Mouse (Mus musculus) liver, embryonic 13.5 days (tissue): ENCODE data around the gene Vasn. TPM values are rescaled to one million over a fixed set of nuclear protein-coding genes. Genes with fewer than 3 reads are reported as not detected.
A peak's percentile ranks its signal among the peaks of the same experiment; 100 is the strongest.

ENCODE experiments used
- ATAC-seq: fragments of 200-750 bp; cut with Nextera tagmentation; 2 replicates; pipeline ENCODE4 v1.8.0; 2017; ENCODE audit warnings: low read depth, mild to moderate bottlenecking, moderate number of reproducible peaks, moderate library complexity
- DNase-seq: peaks from one replicate; pipeline ENCODE4 v3.0.0; 2022
- H3K27ac ChIP-seq: fragments of 300-500 bp; sonication (generic); 2 replicates; pipeline ENCODE4 v1.5.1; 2015; ENCODE audit warnings: moderate library complexity, mild to moderate bottlenecking, inconsistent platforms
- H3K27me3 ChIP-seq: fragments of 300-500 bp; sonication (generic); 2 replicates; pipeline ENCODE4 v1.6.1; 2015; ENCODE audit warnings: mild to moderate bottlenecking, inconsistent platforms
- H3K36me3 ChIP-seq: fragments of 300-500 bp; sonication (generic); 2 replicates; pipeline ENCODE4 v1.6.1; 2015; ENCODE audit warnings: mild to moderate bottlenecking, inconsistent platforms
- H3K4me1 ChIP-seq: fragments of 300-500 bp; sonication (generic); replicated peaks from 2 replicates; pipeline ENCODE4 v1.6.1; 2015; ENCODE audit warnings: inconsistent platforms
- H3K4me2 ChIP-seq: fragments of 300-500 bp; sonication (generic); 2 replicates; pipeline ENCODE4 v1.6.1; 2015; ENCODE audit warnings: inconsistent platforms, mild to moderate bottlenecking, moderate library complexity
- H3K4me3 ChIP-seq: fragments of 300-500 bp; sonication (generic); replicated peaks from 2 replicates; pipeline ENCODE4 v1.5.1; 2015; ENCODE audit warnings: mild to moderate bottlenecking, inconsistent platforms
- H3K9ac ChIP-seq: fragments of 300-500 bp; sonication (generic); 2 replicates; pipeline ENCODE4 v1.6.1; 2015; ENCODE audit warnings: mild to moderate bottlenecking, inconsistent platforms
- H3K9me3 ChIP-seq: fragments of 300-500 bp; sonication (generic); replicated peaks from 2 replicates; pipeline ENCODE4 v1.6.1; 2016; ENCODE audit warnings: inconsistent platforms
- WGBS: fragments of 180-500 bp; shearing (Covaris S2); methylation state at CpG from one replicate; pipeline ENCODE4 v1.1.7; 2015; ENCODE audit not compliant: insufficient replicate concordance; 5-methylcytosine and 5-hydroxymethylcytosine counted together
- polyA plus RNA-seq: library from polyadenylated mRNA; unstranded; fragments of >200 nt; fragmentation: Nextera tagmentation; extraction: Ambion mirVana; gene quantifications from 2 replicates; pipeline ENCODE4 v1.2.1, GENCODE M21; 2015

Vasn gene
- polyA plus RNA-seq, 1 experiment from 2014 or later: 2.9 TPM

- Histone ChIP-seq H3K36me3 (peaks cover 22% of the 10 kb centered on the region), H3K27ac (no peak overlapping the region), H3K4me2 (no peak overlapping the region), H3K4me3 (no peak overlapping the region), H3K9me3 (no peaks in the 10 kb centered on the region), H3K4me1 (peaks cover 16% of the 10 kb centered on the region), H3K27me3 (no peaks in the 10 kb centered on the region), H3K9ac (no peak overlapping the region)
- whole genome bisulfite sequencing: 51% methylated on average over 7 of the region's 7 CpGs
- ATAC-seq (no peak), DNase-seq (no peak)
These were observed 7.7 kb upstream of the Vasn start for GRCm38 (mm10) chr16:4632050-4632449.

- no peak for ATAC-seq
- no peaks in the 10 kb centered on the region for H3K9me3 ChIP-seq
- H3K4me2 ChIP-seq: no peak overlapping the region
- H3K36me3 ChIP-seq: peaks cover 20% of the 10 kb centered on the region
- 93% methylated on average over 3 of the region's 3 CpGs for WGBS
- no peaks in the 10 kb centered on the region for H3K27me3 ChIP-seq
- DNase-seq: no peak
- no peak overlapping the region for H3K9ac ChIP-seq
- H3K27ac ChIP-seq: no peak overlapping the region
- peaks cover 16% of the 10 kb centered on the region for H3K4me1 ChIP-seq
- H3K4me3 ChIP-seq: no peak overlapping the region
These were observed 6.1 kb upstream of the Vasn start for GRCm38 (mm10) chr16:4633661-4634060.

GRCm38 (mm10) chr16:4634681-4635080 is 5.1 kb upstream of the Vasn start:
- H3K4me1 ChIP-seq: peaks cover 25% of the 10 kb centered on the region
- no peak for DNase-seq
- WGBS: 76% methylated on average over 9 of the region's 9 CpGs
- no peaks in the 10 kb centered on the region for H3K9me3 ChIP-seq
- no peak overlapping the region for H3K4me3 ChIP-seq
- H3K36me3 ChIP-seq: peaks cover 19% of the 10 kb centered on the region
- no peak overlapping the region for H3K9ac ChIP-seq
- ATAC-seq: no peak
- no peak overlapping the region for H3K27ac ChIP-seq
- no peaks in the 10 kb centered on the region for H3K27me3 ChIP-seq
- no peak overlapping the region for H3K4me2 ChIP-seq

GRCm38 (mm10) chr16:4635760-4636159 is 4.0 kb upstream of the Vasn start:
- ATAC-seq: no peak
- no peaks in the 10 kb centered on the region for H3K27me3 ChIP-seq
- no peaks in the 10 kb centered on the region for H3K9me3 ChIP-seq
- H3K4me1 ChIP-seq: peaks cover 35% of the 10 kb centered on the region
- 82% methylated on average over 4 of the region's 4 CpGs for WGBS
- H3K36me3 ChIP-seq: peaks cover 19% of the 10 kb centered on the region
- H3K9ac ChIP-seq: no peak overlapping the region
- no peak overlapping the region for H3K4me2 ChIP-seq
- DNase-seq: no peak
- H3K27ac ChIP-seq: no peak overlapping the region
- no peak overlapping the region for H3K4me3 ChIP-seq

- no peak overlapping the region for H3K9ac ChIP-seq
- H3K27ac ChIP-seq: no peak overlapping the region
- H3K36me3 ChIP-seq: peaks cover 15% of the 10 kb centered on the region
- WGBS: 63% methylated on average over 3 of the region's 3 CpGs
- peaks cover 61% of the 10 kb centered on the region for H3K4me1 ChIP-seq
- no peak overlapping the region for H3K4me2 ChIP-seq
- no peak overlapping the region for H3K4me3 ChIP-seq
- no peak for DNase-seq
- ATAC-seq: no peak
- H3K27me3 ChIP-seq: no peaks in the 10 kb centered on the region
- H3K9me3 ChIP-seq: no peaks in the 10 kb centered on the region
These were observed 800 bp upstream of the Vasn start for GRCm38 (mm10) chr16:4638891-4639390.

GRCm38 (mm10) chr16:4640267-4641005 is 695 bp downstream of the Vasn start:
- peak; percentile 19 for ATAC-seq
- peaks cover 61% of the 10 kb centered on the region for H3K4me1 ChIP-seq
- no peaks in the 10 kb centered on the region for H3K9me3 ChIP-seq
- no peak for DNase-seq
- WGBS: 11% methylated on average over 17 of the region's 17 CpGs
- peaks cover 11% of the 10 kb centered on the region; the same call in 1 of the 2 replicates for H3K36me3 ChIP-seq
- peak overlapping the region; percentile 76 for H3K27ac ChIP-seq
- H3K4me3 ChIP-seq: peak overlapping the region; percentile 66
- no peaks in the 10 kb centered on the region for H3K27me3 ChIP-seq
- peak overlapping the region; percentile 95 for H3K4me2 ChIP-seq
- peak overlapping the region; percentile 76 for H3K9ac ChIP-seq

GRCm38 (mm10) chr16:4641119-4641838 is 1.5 kb downstream of the Vasn start:
- DNase-seq: no peak
- peak overlapping the region; percentile 95 for H3K4me2 ChIP-seq
- peak overlapping the region; percentile 76 for H3K27ac ChIP-seq
- H3K9ac ChIP-seq: no peak overlapping the region
- peaks cover 57% of the 10 kb centered on the region for H3K4me1 ChIP-seq
- H3K27me3 ChIP-seq: no peaks in the 10 kb centered on the region
- peaks cover 11% of the 10 kb centered on the region; the same call in 1 of the 2 replicates for H3K36me3 ChIP-seq
- WGBS: 54% methylated on average over 3 of the region's 3 CpGs
- ATAC-seq: 0 out of 2 replicates have a peak, but pooled peaks have one; percentile 5
- H3K9me3 ChIP-seq: no peaks in the 10 kb centered on the region
- peak overlapping the region; percentile 66 for H3K4me3 ChIP-seq

- DNase-seq (no peak), ATAC-seq (no peak; the same call in 1 of the 2 replicates)
- no peaks in the 10 kb centered on the region for H3K27me3 ChIP-seq
- H3K4me2 ChIP-seq: peak overlapping the region; percentile 95
- H3K36me3 ChIP-seq: peaks cover 10% of the 10 kb centered on the region; the same call in 1 of the 2 replicates
- peaks cover 53% of the 10 kb centered on the region for H3K4me1 ChIP-seq
- no peak overlapping the region for H3K9ac ChIP-seq
- no peak overlapping the region for H3K4me3 ChIP-seq
- peak overlapping the region; percentile 76; the same call in 1 of the 2 replicates for H3K27ac ChIP-seq
- no peaks in the 10 kb centered on the region for H3K9me3 ChIP-seq
- WGBS: 62% methylated on average over 13 of the region's 13 CpGs
These were observed 2.4 kb downstream of the Vasn start for GRCm38 (mm10) chr16:4642190-4642589.

GRCm38 (mm10) chr16:4642937-4643336 is 3.2 kb downstream of the Vasn start:
- WGBS: 89% methylated on average over 6 of the region's 6 CpGs
- no peak for DNase-seq
- H3K9ac ChIP-seq: 0 out of 2 replicates have a peak overlapping the region, but pooled peaks have one; percentile 7
- no peak overlapping the region for H3K4me3 ChIP-seq
- H3K9me3 ChIP-seq: no peaks in the 10 kb centered on the region
- no peaks in the 10 kb centered on the region for H3K27me3 ChIP-seq
- H3K36me3 ChIP-seq: peaks cover 6% of the 10 kb centered on the region; the same call in 1 of the 2 replicates
- H3K4me2 ChIP-seq: 0 out of 2 replicates have a peak overlapping the region, but pooled peaks have one; percentile 95
- peaks cover 51% of the 10 kb centered on the region for H3K4me1 ChIP-seq
- H3K27ac ChIP-seq: peak overlapping the region; percentile 29; the same call in 1 of the 2 replicates
- no peak for ATAC-seq

GRCm38 (mm10) chr16:4643670-4644419 is 4.1 kb downstream of the Vasn start:
- ATAC-seq: no peak
- Histone ChIP-seq H3K27me3 (no peaks in the 10 kb centered on the region), H3K36me3 (peaks cover 13% of the 10 kb centered on the region; the same call in 1 of the 2 replicates), H3K4me1 (peaks cover 50% of the 10 kb centered on the region), H3K4me2 (no peak overlapping the region), H3K9ac (no peak overlapping the region), H3K9me3 (no peaks in the 10 kb centered on the region), H3K4me3 (no peak overlapping the region), H3K27ac (no peak overlapping the region; the same call in 1 of the 2 replicates)
- 74% methylated on average over 11 of the region's 11 CpGs for WGBS
- DNase-seq: no peak

- H3K4me2 ChIP-seq: no peak overlapping the region
- DNase-seq (no peak), ATAC-seq (no peak)
- peaks cover 31% of the 10 kb centered on the region for H3K4me1 ChIP-seq
- no peaks in the 10 kb centered on the region for H3K27me3 ChIP-seq
- H3K9ac ChIP-seq: no peak overlapping the region
- H3K4me3 ChIP-seq: no peak overlapping the region
- H3K9me3 ChIP-seq: no peaks in the 10 kb centered on the region
- 77% methylated on average over 4 of the region's 4 CpGs for WGBS
- H3K36me3 ChIP-seq: peaks cover 27% of the 10 kb centered on the region
- H3K27ac ChIP-seq: no peak overlapping the region
These were observed 6.1 kb downstream of the Vasn start for GRCm38 (mm10) chr16:4645867-4646266.
